ENCODE assay signal across 17 mouse cellular contexts in the genomic region with DNA sequence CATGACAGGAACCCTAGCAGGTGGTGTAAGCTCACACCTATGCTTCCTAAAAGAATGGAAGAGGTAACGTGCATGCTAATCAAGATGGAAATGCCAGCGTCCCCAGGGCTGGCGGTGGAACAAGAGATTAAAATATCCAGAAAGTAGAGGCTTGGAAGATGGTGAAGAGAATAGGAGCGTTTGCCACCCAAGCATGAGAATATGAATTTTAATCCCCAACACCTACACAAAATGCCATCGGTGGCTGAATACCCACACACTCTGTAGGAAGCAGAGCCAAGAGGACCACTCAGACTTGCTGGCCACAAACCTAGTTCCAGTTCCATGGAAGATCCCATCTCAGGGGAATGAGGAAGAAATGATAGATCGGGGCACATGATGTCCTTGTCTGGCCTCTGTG.
"Had no signal": no experiment of that assay in that cellular context is flagged by ENCODE, and none has a peak within 500 bp of the region (broad histone marks: within the 10 kb centered on the region; RNA-seq: fewer than 3 reads in every experiment).

No protein-coding gene starts in this region.

- H3K27ac ChIP-seq: neural tube, embryonic 12.5 days; neural tube, embryonic 13.5 days; neural tube, embryonic 15.5 days; stomach, embryonic 15.5 days; stomach, postnatal 0 days had no signal

- H3K9ac ChIP-seq: neural tube, embryonic 12.5 days; neural tube, embryonic 13.5 days; neural tube, embryonic 15.5 days; stomach, embryonic 15.5 days had no signal

- DNase-seq: retina, postnatal 1 day; right cerebral cortex, adult 18-20 months; right cerebral cortex, postnatal 14 days; right cerebral cortex, postnatal 25 days; right cerebral cortex, postnatal 4 days; spleen, adult 18-20 months; thymus, adult 18-20 months; thymus, adult 2 months; thymus, postnatal 14 days; thymus, postnatal 25 days; thymus, postnatal 36 days; thymus, postnatal 4 days had no signal

- H3K27me3 ChIP-seq: neural tube, embryonic 12.5 days; neural tube, embryonic 13.5 days; neural tube, embryonic 15.5 days; stomach, embryonic 15.5 days had no signal

- H3K4me2 ChIP-seq: neural tube, embryonic 12.5 days; neural tube, embryonic 13.5 days; neural tube, embryonic 15.5 days; stomach, embryonic 15.5 days had no signal

- H3K36me3 ChIP-seq: neural tube, embryonic 12.5 days; neural tube, embryonic 13.5 days; neural tube, embryonic 15.5 days; stomach, embryonic 15.5 days had no signal

- H3K9me3 ChIP-seq: neural tube, embryonic 12.5 days; neural tube, embryonic 13.5 days; neural tube, embryonic 15.5 days; stomach, embryonic 15.5 days had no signal

- H3K4me1 ChIP-seq: neural tube, embryonic 12.5 days; neural tube, embryonic 13.5 days; neural tube, embryonic 15.5 days; stomach, embryonic 15.5 days had no signal

- H3K4me3 ChIP-seq: neural tube, embryonic 12.5 days; neural tube, embryonic 13.5 days; neural tube, embryonic 15.5 days; stomach, embryonic 15.5 days had no signal
